Mouse (Mus musculus) adrenal gland (tissue): ENCODE data around the gene Slc35b2.

ENCODE experiments used
- intact Hi-C: fragments of 180-260 bp; cut with DNase I; formaldehyde crosslinking; loops from one replicate; pipeline ENCODE4 v1.15.1; 2025
- long read RNA-seq, 2 experiments: library from polyadenylated mRNA; unstranded; transcript quantifications; one replicate each; pipeline ENCODE4 v2.0.0; 2020; ENCODE audit warnings: borderline replicate concordance in 1 of 2; ENCODE audit not compliant: insufficient replicate concordance in 1 of 2

Slc35b2 gene
- long read RNA-seq, experiment 1, transcript Slc35b2-205 (4 exons, 1,906 nt) = major isoform, 76 of 99 reads
- long read RNA-seq, experiment 1, transcript Slc35b2-207 (4 exons, 850 nt) = minor isoform, 8 of 99 reads
- long read RNA-seq, experiment 1, partial matches to known transcripts = 1 of 99 reads
- long read RNA-seq, experiment 1, other reads (novel, unspliced or antisense) = 14 of 99 reads
- long read RNA-seq, experiment 2, transcript Slc35b2-205 (4 exons, 1,906 nt) = major isoform, 90 of 110 reads
- long read RNA-seq, experiment 2, transcript Slc35b2-207 (4 exons, 850 nt) = minor isoform, 9 of 110 reads
- long read RNA-seq, experiment 2, partial matches to known transcripts = 2 of 110 reads
- long read RNA-seq, experiment 2, other reads (novel, unspliced or antisense) = 8 of 110 reads

GRCm38 (mm10) chr17:45563655-45564530 lies at the start of gene Slc35b2:
Gene Slc35b2 (plus strand): TSS chr17:45563874.
- intact Hi-C loops = no loop called here

GRCm38 (mm10) chr17:45515204-45515726 lies 48.4 kb upstream of the Slc35b2 start:
- intact Hi-C loops = loop anchor here (5.0 kb wide), 1 partner anchor 37 kb away; no protein-coding TSS in a partner anchor

GRCm38 (mm10) chr17:45515806-45516205 lies 47.9 kb upstream of the Slc35b2 start:
- intact Hi-C loops = loop anchor here (5.0 kb wide), 1 partner anchor 36 kb away; no protein-coding TSS in a partner anchor

GRCm38 (mm10) chr17:45516488-45516887 lies 47.2 kb upstream of the Slc35b2 start:
- intact Hi-C loops = loop anchor here (5.0 kb wide), 1 partner anchor 36 kb away; no protein-coding TSS in a partner anchor

- intact Hi-C loops = loop anchor here (5.0 kb wide), 1 partner anchor 35 kb away; no protein-coding TSS in a partner anchor
Measured at GRCm38 (mm10) chr17:45517135-45517534, 46.5 kb upstream of the Slc35b2 start.

GRCm38 (mm10) chr17:45517549-45518215 lies 46.0 kb upstream of the Slc35b2 start:
- intact Hi-C loops = loop anchor here (5.0 kb wide), 1 partner anchor 35 kb away; no protein-coding TSS in a partner anchor

GRCm38 (mm10) chr17:45518766-45519475 lies 44.8 kb upstream of the Slc35b2 start:
- intact Hi-C loops = loop anchor here (5.0 kb wide), 1 partner anchor 33 kb away; no protein-coding TSS in a partner anchor

GRCm38 (mm10) chr17:45520136-45520535 lies 43.5 kb upstream of the Slc35b2 start:
- intact Hi-C loops = no loop called here

- intact Hi-C loops = no loop called here
Measured at GRCm38 (mm10) chr17:45523263-45523662, 40.4 kb upstream of the Slc35b2 start, which contains the start of gene Tcte1. Gene Tcte1 (plus strand): TSS chr17:45523434.

GRCm38 (mm10) chr17:45524961-45525360 lies 38.7 kb upstream of the Slc35b2 start:
- intact Hi-C loops = no loop called here

- intact Hi-C loops = no loop called here
Measured at GRCm38 (mm10) chr17:45526571-45526970, 37.1 kb upstream of the Slc35b2 start.

GRCm38 (mm10) chr17:45530346-45530782 lies 33.3 kb upstream of the Slc35b2 start:
- intact Hi-C loops = no loop called here

GRCm38 (mm10) chr17:45532896-45533295 lies 30.8 kb upstream of the Slc35b2 start:
- intact Hi-C loops = no loop called here

GRCm38 (mm10) chr17:45536264-45536663 lies 27.4 kb upstream of the Slc35b2 start:
- intact Hi-C loops = no loop called here

GRCm38 (mm10) chr17:45538394-45538793 lies 25.3 kb upstream of the Slc35b2 start:
- intact Hi-C loops = no loop called here

GRCm38 (mm10) chr17:45539664-45540063 lies 24.0 kb upstream of the Slc35b2 start:
- intact Hi-C loops = no loop called here

GRCm38 (mm10) chr17:45542129-45542528 lies 21.5 kb upstream of the Slc35b2 start:
- intact Hi-C loops = no loop called here

- intact Hi-C loops = no loop called here
Measured at GRCm38 (mm10) chr17:45542705-45543104, 21.0 kb upstream of the Slc35b2 start.

- intact Hi-C loops = no loop called here
Measured at GRCm38 (mm10) chr17:45543115-45543514, 20.6 kb upstream of the Slc35b2 start.
